Comparison of ENCODE assay signal across 8 mouse cellular contexts in the genomic region with DNA sequence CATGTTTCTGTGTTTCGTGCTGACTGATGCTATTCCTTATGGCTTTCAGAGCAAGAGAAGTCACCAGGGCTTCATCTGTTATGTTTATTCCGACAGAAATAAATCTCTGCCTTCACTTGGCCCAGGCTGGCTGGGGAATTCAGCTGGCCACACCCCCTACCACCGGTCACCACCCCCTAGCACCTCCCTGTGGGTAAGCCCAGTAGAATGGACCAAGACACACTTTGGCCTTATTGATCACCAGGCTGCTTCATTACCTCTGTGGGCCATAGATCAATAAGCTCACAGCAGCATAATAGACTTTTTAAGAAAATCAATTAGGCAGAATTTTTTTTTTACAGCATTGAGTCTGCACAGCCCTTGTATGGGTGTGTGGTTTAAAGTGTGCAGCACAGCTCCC. TPM values are rescaled to one million over a fixed set of nuclear protein-coding genes. Genes with fewer than 3 reads are reported as not detected.
DNase-seq lines count a peak whose midpoint lies in the region; ATAC-seq and TF ChIP-seq lines count a peak whose summit lies in the region.

No protein-coding gene starts in this region.

- peaks cover 26% of the 10 kb centered on the region for H3K27me3 ChIP-seq in lung, embryonic 14.5 days (ENCODE audit: insufficient read depth, low read length)
- peaks cover 6% of the 10 kb centered on the region; the same call in 1 of the 2 replicates for H3K27me3 ChIP-seq in lung, postnatal 0 days (replicated peaks; ENCODE audit: insufficient read depth, low read length)
- peaks cover 66% of the 10 kb centered on the region for H3K27me3 ChIP-seq in limb, embryonic 10.5 days (ENCODE audit: low read depth, poor library complexity, severe bottlenecking)
- peaks cover 5% of the 10 kb centered on the region; the same call in 1 of the 2 replicates for H3K27me3 ChIP-seq in stomach, embryonic 14.5 days (ENCODE audit: control insufficient read depth, insufficient read depth, low read length)

- no peaks in the 10 kb centered on the region for H3K36me3 ChIP-seq in lung, embryonic 14.5 days (ENCODE audit: insufficient read depth)
- no peaks in the 10 kb centered on the region for H3K36me3 ChIP-seq in lung, postnatal 0 days (ENCODE audit: insufficient read depth, low read length)
- H3K36me3 ChIP-seq in limb, embryonic 10.5 days, result no peaks in the 10 kb centered on the region
- no peaks in the 10 kb centered on the region for H3K36me3 ChIP-seq in stomach, embryonic 14.5 days (ENCODE audit: control insufficient read depth, insufficient read depth, low read length)

- H3K9me3 ChIP-seq in lung, embryonic 14.5 days (ENCODE audit: low read depth, low read length), result no peaks in the 10 kb centered on the region
- no peaks in the 10 kb centered on the region for H3K9me3 ChIP-seq in lung, postnatal 0 days (ENCODE audit: low read length)
- H3K9me3 ChIP-seq in limb, embryonic 10.5 days (replicated peaks), result no peaks in the 10 kb centered on the region
- H3K9me3 ChIP-seq in stomach, embryonic 14.5 days (ENCODE audit: control insufficient read depth, low read depth, low read length), result no peaks in the 10 kb centered on the region

- no peak overlapping the region for H3K9ac ChIP-seq in lung, embryonic 14.5 days
- no peak overlapping the region for H3K9ac ChIP-seq in lung, postnatal 0 days (replicated peaks; ENCODE audit: low read depth)
- H3K9ac ChIP-seq in stomach, embryonic 14.5 days (replicated peaks; ENCODE audit: low read depth, low read length), result no peak overlapping the region

- no peak overlapping the region for H3K4me3 ChIP-seq in lung, embryonic 14.5 days (ENCODE audit: low read depth, low read length)
- no peak overlapping the region for H3K4me3 ChIP-seq in lung, postnatal 0 days (ENCODE audit: low read depth, low read length)
- H3K4me3 ChIP-seq in limb, embryonic 10.5 days, result peak overlapping the region; percentile 28; the same call in 1 of the 2 replicates
- no peak overlapping the region for H3K4me3 ChIP-seq in stomach, embryonic 14.5 days (ENCODE audit: low read depth, low read length)

- no peak for TF ChIP-seq CTCF in lung, embryonic 14.5 days (IDR thresholded peaks at IDR 0.05; ENCODE audit: low read depth)
- no peak for TF ChIP-seq CTCF in lung, postnatal 0 days (IDR thresholded peaks at IDR 0.05)

- peak overlapping the region; percentile 47; the same call in 1 of the 2 replicates for H3K4me2 ChIP-seq in lung, embryonic 14.5 days
- H3K4me2 ChIP-seq in lung, postnatal 0 days (replicated peaks; ENCODE audit: low read depth, low read length), result no peak overlapping the region
- peak overlapping the region; percentile 31; the same call in 1 of the 2 replicates for H3K4me2 ChIP-seq in stomach, embryonic 14.5 days (replicated peaks; ENCODE audit: low read depth, low read length)

- DNase-seq in adrenal gland, adult (ENCODE audit: inconsistent age in 2 of 2, low spot score in 1 of 2), result peak; percentile 40 to 67
- no peak for DNase-seq in adrenal gland, adult 8-10 months
- DNase-seq in lung, embryonic 14.5 days, result peak; percentile 40
- no peak for DNase-seq in lung, postnatal 0 days (ENCODE audit: low spot score)
- DNase-seq in limb, embryonic 10.5 days (ENCODE audit: low spot score), result no peak
- no peak for DNase-seq in MN1 (ENCODE audit: low spot score)
- no peak for DNase-seq in yolk sac, embryonic 10.5 days (ENCODE audit: low spot score)

- H3K27ac ChIP-seq in lung, embryonic 14.5 days (ENCODE audit: low read depth), result no peak overlapping the region
- no peak overlapping the region for H3K27ac ChIP-seq in lung, postnatal 0 days (ENCODE audit: low read length)
- no peak overlapping the region for H3K27ac ChIP-seq in limb, embryonic 10.5 days
- peak overlapping the region; percentile 48; the same call in 1 of the 2 replicates for H3K27ac ChIP-seq in stomach, embryonic 14.5 days (ENCODE audit: low read length)

- 0 out of 2 replicates have a peak, but pooled peaks cover 4% of the 10 kb centered on the region for H3K4me1 ChIP-seq in lung, embryonic 14.5 days (ENCODE audit: insufficient read depth)
- H3K4me1 ChIP-seq in lung, postnatal 0 days (ENCODE audit: insufficient read depth, low read depth, low read length), result 0 out of 2 replicates have a peak, but pooled peaks cover 3% of the 10 kb centered on the region
- peaks cover 48% of the 10 kb centered on the region for H3K4me1 ChIP-seq in limb, embryonic 10.5 days
- peaks cover 29% of the 10 kb centered on the region for H3K4me1 ChIP-seq in stomach, embryonic 14.5 days (ENCODE audit: control insufficient read depth, insufficient read depth, low read length)

- TF ChIP-seq EP300 in lung, postnatal 0 days (IDR thresholded peaks at IDR 0.05), result no peak

- ATAC-seq in lung, embryonic 14.5 days (ENCODE audit: insufficient read depth), result no peak
- ATAC-seq in lung, postnatal 0 days, result no peak; the same call in 1 of the 2 replicates
- no peak for ATAC-seq in stomach, embryonic 14.5 days (ENCODE audit: insufficient number of reproducible peaks, insufficient read depth, low FRiP score, low read depth)

- 15% methylated on average over 3 of the region's 3 CpGs for WGBS in lung, embryonic 14.5 days
- 9% methylated on average over 3 of the region's 3 CpGs for WGBS in lung, postnatal 0 days
- 25% methylated on average over 3 of the region's 3 CpGs for WGBS in limb, embryonic 10.5 days
- WGBS in stomach, embryonic 14.5 days, result 9% methylated on average over 3 of the region's 3 CpGs

RNA-seq across cellular contexts. Expression of a gene that starts 35.9 kb away (rescaled TPM):
- 10 to 100 TPM; 22.3 to 41.0 (median 31.9) TPM for total RNA-seq in adrenal gland, adult 8-10 months (2022)
- 10.9 and 11.6 TPM in 2 replicates for polyA plus RNA-seq in lung, embryonic 14.5 days (2014; fragmentation: Nextera tagmentation; extraction: Ambion mirVana)
- polyA plus RNA-seq in lung, postnatal 0 days (2015; fragmentation: Nextera tagmentation; extraction: Ambion mirVana), result 8.9 and 9.8 TPM in 2 replicates
- polyA plus RNA-seq in limb, embryonic 10.5 days (2016; fragmentation: Nextera tagmentation; extraction: Ambion mirVana), result 11.4 and 14.1 TPM in 2 replicates
- polyA plus RNA-seq in stomach, embryonic 14.5 days (2014; fragmentation: Nextera tagmentation; extraction: Ambion mirVana), result 15.5 TPM in 2 replicates

Comparison
In these comparisons a context has a peak if more than half of its experiments do, and no peak if none do; other contexts are left out.
1. DNase-seq: peak in adrenal gland, adult (2 of 2) and lung, embryonic 14.5 days (single experiment); none in adrenal gland, adult 8-10 months (single experiment), lung, postnatal 0 days (single experiment), limb, embryonic 10.5 days (single experiment), MN1 (single experiment) and yolk sac, embryonic 10.5 days (single experiment).